Mouse (Mus musculus) embryonic fibroblast, embryonic 13.5 days (primary cell): ENCODE data around the gene C1qtnf1. TPM values are rescaled to one million over a fixed set of nuclear protein-coding genes. Genes with fewer than 3 reads are reported as not detected.
A peak's percentile ranks its signal among the peaks of the same experiment; 100 is the strongest.

ENCODE experiments used
- H3K27ac ChIP-seq: 2 replicates; pipeline ENCODE4 v1.5.1; 2012; ENCODE audit warnings: low read length, control low read depth, inconsistent platforms; ENCODE audit not compliant: insufficient read depth
- H3K4me1 ChIP-seq: 2 replicates; pipeline ENCODE4 v1.6.1; 2011; ENCODE audit warnings: low read length; ENCODE audit not compliant: control insufficient read depth, insufficient read depth
- H3K4me3 ChIP-seq: 2 replicates; pipeline ENCODE4 v1.5.1; 2011; ENCODE audit warnings: mild to moderate bottlenecking, control low read depth, low read length; ENCODE audit not compliant: insufficient read depth
- CTCF ChIP-seq: IDR thresholded peaks from 2 replicates; pipeline ENCODE4 v1.5.1; 2011; ENCODE audit warnings: mild to moderate bottlenecking, control low read depth, low read length, moderate library complexity, borderline replicate concordance; ENCODE audit not compliant: insufficient read depth
- POLR2A ChIP-seq: IDR thresholded peaks from 2 replicates; pipeline ENCODE4 v1.6.1; 2011; ENCODE audit warnings: low read depth, mild to moderate bottlenecking, control low read depth, low read length, moderate library complexity
- polyA plus RNA-seq: library from polyadenylated mRNA; stranded (reverse); fragments of >200 nt; gene quantifications from 2 replicates; pipeline ENCODE4 v1.2.4, GENCODE M21; 2011; ENCODE audit warnings: low read depth; ENCODE audit not compliant: missing spikeins, insufficient read length

The C1qtnf1 gene
- polyA plus RNA-seq, 1 experiment = 23.0 TPM

GRCm38 (mm10) chr11:118418442-118418833 lies 9.6 kb upstream of the C1qtnf1 start:
- no peak for TF ChIP-seq CTCF
- no peak for TF ChIP-seq POLR2A
- Histone ChIP-seq H3K4me3 (peak overlapping the region; percentile 92), H3K4me1 (peaks cover 14% of the 10 kb centered on the region), H3K27ac (no peak overlapping the region)

GRCm38 (mm10) chr11:118418834-118419504 lies 9.0 kb upstream of the C1qtnf1 start, which contains the start of gene Cant1:
Gene Cant1 (minus strand): TSS chr11:118419086.
- H3K4me3 ChIP-seq = peak within 1 kb of the TSS; percentile 92
- no peak within 1 kb of the TSS for H3K27ac ChIP-seq
- H3K4me1 ChIP-seq = peaks cover 14% of the 10 kb centered on the region
- TF ChIP-seq POLR2A (peak; percentile 57), CTCF (no peak)

- H3K4me1 ChIP-seq = peaks cover 17% of the 10 kb centered on the region
- H3K4me3 ChIP-seq = no peak overlapping the region
- TF ChIP-seq POLR2A (no peak), CTCF (no peak)
- no peak overlapping the region for H3K27ac ChIP-seq
These were observed 7.7 kb upstream of the C1qtnf1 start for GRCm38 (mm10) chr11:118420261-118420660.

GRCm38 (mm10) chr11:118423266-118423971 lies 4.6 kb upstream of the C1qtnf1 start:
- Histone ChIP-seq H3K27ac (peak overlapping the region; percentile 19; the same call in 1 of the 2 replicates), H3K4me3 (no peak overlapping the region), H3K4me1 (peaks cover 6% of the 10 kb centered on the region; the same call in 1 of the 2 replicates)
- TF ChIP-seq POLR2A (no peak), CTCF (0 out of 2 replicates have a peak, but pooled peaks have one; percentile 15)

GRCm38 (mm10) chr11:118424621-118425335 lies 3.2 kb upstream of the C1qtnf1 start:
- peaks cover 12% of the 10 kb centered on the region for H3K4me1 ChIP-seq
- TF ChIP-seq POLR2A (no peak), CTCF (no peak)
- H3K4me3 ChIP-seq = no peak overlapping the region
- H3K27ac ChIP-seq = no peak overlapping the region

GRCm38 (mm10) chr11:118426765-118427164 lies 1.2 kb upstream of the C1qtnf1 start:
- H3K4me3 ChIP-seq = no peak overlapping the region
- H3K27ac ChIP-seq = no peak overlapping the region
- TF ChIP-seq CTCF (no peak), POLR2A (no peak)
- peaks cover 26% of the 10 kb centered on the region for H3K4me1 ChIP-seq

- peak overlapping the region; percentile 47 for H3K27ac ChIP-seq
These were observed 680 bp upstream of the C1qtnf1 start for GRCm38 (mm10) chr11:118427266-118427779.

GRCm38 (mm10) chr11:118428460-118428868 lies 461 bp downstream of the C1qtnf1 start:
- peaks cover 26% of the 10 kb centered on the region for H3K4me1 ChIP-seq
- peak overlapping the region; percentile 47 for H3K27ac ChIP-seq
- peak overlapping the region; percentile 21 for H3K4me3 ChIP-seq
- TF ChIP-seq CTCF (no peak), POLR2A (peak; percentile 37)

More at GRCm38 (mm10) chr11:118427266-118427779, 680 bp upstream of the C1qtnf1 start:
- TF ChIP-seq CTCF (no peak), POLR2A (no peak)
- H3K4me1 ChIP-seq = peaks cover 26% of the 10 kb centered on the region
- no peak overlapping the region for H3K4me3 ChIP-seq

GRCm38 (mm10) chr11:118428944-118429709 lies 1.1 kb downstream of the C1qtnf1 start:
- no peak for TF ChIP-seq CTCF
- TF ChIP-seq POLR2A = no peak
- H3K4me1 ChIP-seq = peaks cover 28% of the 10 kb centered on the region

More at GRCm38 (mm10) chr11:118428944-118429709, 1.1 kb downstream of the C1qtnf1 start:
- H3K27ac ChIP-seq = peak overlapping the region; percentile 47
- H3K4me3 ChIP-seq = no peak overlapping the region
